Mouse (Mus musculus): ENCODE data around the gene P2rx1. TPM values are rescaled to one million over a fixed set of nuclear protein-coding genes. Genes with fewer than 3 reads are reported as not detected.

The P2rx1 gene
- total RNA-seq, 2 experiments from 2014 or later = 0.60 to 1.0 TPM

GRCm38 (mm10) chr11:73018471-73019146 lies 19.7 kb downstream of the P2rx1 start, which contains the start of gene Camkk1:
TSS of gene Camkk1 (plus strand) at chr11:73019008.
- DNase-seq = peak; percentile 92 to 95
- intact Hi-C loops (cut with DNase I) = no loop called here

GRCm38 (mm10) chr11:73019147-73019795 lies 20.4 kb downstream of the P2rx1 start:
- peak; percentile 33 to 45 for DNase-seq
- intact Hi-C loops (cut with DNase I) = no loop called here

GRCm38 (mm10) chr11:73020953-73021800 lies 22.3 kb downstream of the P2rx1 start:
- no peak for DNase-seq
- intact Hi-C loops (cut with DNase I) = no loop called here

- peak; percentile 68 to 74 for DNase-seq
- intact Hi-C loops (cut with DNase I) = no loop called here
These were observed 24.2 kb downstream of the P2rx1 start for GRCm38 (mm10) chr11:73023099-73023498.

GRCm38 (mm10) chr11:73023827-73024226 lies 24.9 kb downstream of the P2rx1 start:
- no peak for DNase-seq
- intact Hi-C loops (cut with DNase I) = no loop called here

GRCm38 (mm10) chr11:73024236-73024904 lies 25.5 kb downstream of the P2rx1 start:
- DNase-seq = peak; percentile 26 to 38
- intact Hi-C loops (cut with DNase I) = no loop called here

GRCm38 (mm10) chr11:73026961-73027360 lies 28.1 kb downstream of the P2rx1 start:
- intact Hi-C loops (cut with DNase I) = loop anchor here (1.0 kb wide), 1 partner anchor 19 kb away; no protein-coding TSS in a partner anchor

GRCm38 (mm10) chr11:73030821-73031498 lies 32.1 kb downstream of the P2rx1 start:
- intact Hi-C loops (cut with DNase I) = no loop called here
- peak; percentile 81 to 86 for DNase-seq

More at GRCm38 (mm10) chr11:73026961-73027360, 28.1 kb downstream of the P2rx1 start:
- DNase-seq = no peak

- intact Hi-C loops (cut with DNase I) = no loop called here
- no peak for DNase-seq
These were observed 32.6 kb downstream of the P2rx1 start for GRCm38 (mm10) chr11:73031536-73031935.

GRCm38 (mm10) chr11:73036077-73036476 lies 37.2 kb downstream of the P2rx1 start:
- intact Hi-C loops (cut with DNase I) = no loop called here

GRCm38 (mm10) chr11:73036889-73037288 lies 38.0 kb downstream of the P2rx1 start:
- intact Hi-C loops (cut with DNase I) = no loop called here
- DNase-seq = no peak

More at GRCm38 (mm10) chr11:73036077-73036476, 37.2 kb downstream of the P2rx1 start:
- DNase-seq = no peak

GRCm38 (mm10) chr11:73037691-73038090 lies 38.8 kb downstream of the P2rx1 start:
- intact Hi-C loops (cut with DNase I) = no loop called here

GRCm38 (mm10) chr11:73039102-73039799 lies 40.3 kb downstream of the P2rx1 start:
- DNase-seq = peak; percentile 63 to 79
- intact Hi-C loops (cut with DNase I) = loop anchor here (1.0 kb wide), 1 partner anchor 33 kb away; no protein-coding TSS in a partner anchor

More at GRCm38 (mm10) chr11:73037691-73038090, 38.8 kb downstream of the P2rx1 start:
- DNase-seq = no peak

- no peak for DNase-seq
- intact Hi-C loops (cut with DNase I) = loop anchor here (5.0 to 10.0 kb wide), 2 partner anchors 117 to 1331 kb away; no protein-coding TSS in a partner anchor
These were observed 45.4 kb downstream of the P2rx1 start for GRCm38 (mm10) chr11:73044229-73044755.

GRCm38 (mm10) chr11:73044789-73045188 lies 45.9 kb downstream of the P2rx1 start:
- no peak for DNase-seq
- intact Hi-C loops (cut with DNase I) = loop anchor here (5.0 to 10.0 kb wide), 2 partner anchors 117 to 1330 kb away; no protein-coding TSS in a partner anchor

GRCm38 (mm10) chr11:73047542-73047996 lies 48.7 kb downstream of the P2rx1 start, which contains the start of gene Ncbp3:
TSS of gene Ncbp3 (plus strand) at chr11:73047783.
- DNase-seq = peak; percentile 95 to 97
- intact Hi-C loops (cut with DNase I) = loop anchor here (10.0 kb wide), 1 partner anchor 1327 kb away; no protein-coding TSS in a partner anchor

GRCm38 (mm10) chr11:73048030-73048876 lies 49.4 kb downstream of the P2rx1 start:
- DNase-seq = no peak
- intact Hi-C loops (cut with DNase I) = loop anchor here (2.0 to 10.0 kb wide), 2 partner anchors 41 to 1327 kb away; no protein-coding TSS in a partner anchor
